Mouse (Mus musculus): ENCODE data around the gene Prdx5.

DNA sequence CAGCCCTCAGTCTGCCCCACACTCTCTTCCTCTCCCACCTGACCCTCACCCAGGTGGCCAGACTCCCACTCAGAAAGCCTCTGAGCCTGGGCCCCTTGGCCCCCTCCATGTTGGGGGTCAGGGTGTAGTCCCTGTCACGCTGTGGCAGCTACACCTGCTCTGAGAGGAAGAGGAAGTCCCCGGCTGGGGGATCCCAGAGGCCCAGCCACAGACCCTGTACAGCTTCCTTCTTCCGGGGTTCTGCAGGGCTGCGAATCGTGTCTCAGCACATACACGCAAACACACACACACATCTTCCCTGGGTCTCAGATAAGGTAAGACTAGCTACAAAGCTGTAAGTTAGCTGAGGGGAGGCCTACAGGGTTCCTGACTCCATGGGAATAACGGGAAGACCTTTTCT is 51.9 kb downstream of the Prdx5 start, which contains the start of gene Ccdc88b:
- TF ChIP-seq POLR2A (IDR thresholded peaks at IDR 0.05; ENCODE audit: borderline replicate concordance, extremely low read depth, insufficient read depth, insufficient read length, poor library complexity, severe bottlenecking) (no peak), CTCF (IDR thresholded peaks at IDR 0.05; ENCODE audit: borderline replicate concordance, extremely low read depth, insufficient read depth, insufficient read length) (no peak)
